Mouse (Mus musculus) CD8-positive naive resting alpha-beta T cell, adult 57 days (primary cell): ENCODE data around the gene Gm15737. TPM values are rescaled to one million over a fixed set of nuclear protein-coding genes. Genes with fewer than 3 reads are reported as not detected.

ENCODE experiments used
- total RNA-seq: library from RNA; stranded (reverse); gene quantifications from one replicate; pipeline ENCODE4 v1.2.4, GENCODE M21; 2023

The Gm15737 gene
- not detected for total RNA-seq

DNA sequence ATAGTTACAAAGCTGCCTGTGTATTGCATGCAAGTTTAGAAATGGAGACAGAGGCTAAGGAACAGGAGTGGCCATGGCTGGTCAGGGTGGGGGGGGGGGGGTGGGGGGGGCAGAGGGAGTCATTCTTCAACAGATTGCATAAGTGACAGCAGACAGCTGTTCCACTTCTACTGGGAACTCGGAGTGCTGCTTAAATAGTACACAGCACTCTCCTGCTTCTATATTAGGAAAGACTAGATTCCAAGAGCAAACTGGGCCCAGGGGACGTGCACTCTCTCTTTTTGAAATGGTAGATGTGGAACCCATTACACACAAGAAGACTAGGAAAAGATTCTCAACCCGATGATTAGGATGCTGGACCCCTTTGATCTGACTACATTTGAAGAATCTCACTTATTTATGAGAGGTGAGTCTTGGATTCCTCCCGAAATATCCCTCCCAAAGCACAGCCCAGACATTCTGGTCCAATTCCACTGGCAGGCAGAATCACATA, at the start of gene Gm15737:
Gene Gm15737 (plus strand): TSS at position 269 of the 493 bp plus-strand sequence.

Other genes starting within 250 kb of the Gm15737 start
- gene Prickle2, start 163.2 kb upstream of the Gm15737 start, total RNA-seq: 0.52 TPM
- not detected for gene A730049H05Rik, start 52.9 kb upstream of the Gm15737 start, total RNA-seq
- gene Adamts9, start 74.1 kb downstream of the Gm15737 start, total RNA-seq: 0.24 TPM